Mouse (Mus musculus): ENCODE measurements around the gene Mecr. TPM values are rescaled to one million over a fixed set of nuclear protein-coding genes. Genes with fewer than 3 reads are reported as not detected.
A peak's percentile ranks its signal among the peaks of the same experiment; 100 is the strongest.

Mecr gene
- total and polyA plus RNA-seq, 2 experiments: 34.8 to 39.4 TPM

GRCm38 (mm10) chr4:131885376-131885775, 42.1 kb downstream of the Mecr start:
- Histone ChIP-seq H3K79me2 (ENCODE audit: control insufficient read depth, insufficient read depth, low read length) (peaks cover 44% of the 10 kb centered on the region), H3K4me1 (ENCODE audit: control insufficient read depth, insufficient read depth, low read length) (peaks cover 63% of the 10 kb centered on the region), H3K4me3 (ENCODE audit: insufficient read depth, low read depth, low read length) (no peak overlapping the region), H3K27me3 (ENCODE audit: control insufficient read depth, insufficient read depth, low read length) (no peaks in the 10 kb centered on the region), H3K36me3 (ENCODE audit: control insufficient read depth, insufficient read depth, low read length) (peaks cover 11% of the 10 kb centered on the region), H3K9ac (ENCODE audit: low read depth, low read length) (no peak overlapping the region), H3K27ac (replicated peaks; ENCODE audit: insufficient read depth, low read depth, low read length) (peak overlapping the region; percentile 92)
- 78% methylated on average over 6 of the region's 6 CpGs for WGBS
- TF ChIP-seq POLR2A (IDR thresholded peaks at IDR 0.05; ENCODE audit: extremely low read depth, insufficient read depth, low read length) (no peak), CTCF (IDR thresholded peaks at IDR 0.05; ENCODE audit: low read depth, low read length) (no peak)
- no peak for DNase-seq (ENCODE audit: extremely low read depth, low read depth, low spot score)

GRCm38 (mm10) chr4:131888564-131888963, 45.3 kb downstream of the Mecr start:
- H3K36me3 ChIP-seq (ENCODE audit: control insufficient read depth, insufficient read depth, low read length): peaks cover 33% of the 10 kb centered on the region
- DNase-seq (ENCODE audit: extremely low read depth, low read depth, low spot score): no peak
- no peak for TF ChIP-seq CTCF (IDR thresholded peaks at IDR 0.05; ENCODE audit: low read depth, low read length)
- no peak for TF ChIP-seq POLR2A (IDR thresholded peaks at IDR 0.05; ENCODE audit: extremely low read depth, insufficient read depth, low read length)
- no peaks in the 10 kb centered on the region for H3K27me3 ChIP-seq (ENCODE audit: control insufficient read depth, insufficient read depth, low read length)
- H3K79me2 ChIP-seq (ENCODE audit: control insufficient read depth, insufficient read depth, low read length): peaks cover 30% of the 10 kb centered on the region
- no peak overlapping the region for H3K4me3 ChIP-seq (ENCODE audit: insufficient read depth, low read depth, low read length)
- H3K4me1 ChIP-seq (ENCODE audit: control insufficient read depth, insufficient read depth, low read length): peaks cover 48% of the 10 kb centered on the region
- peak overlapping the region; percentile 71 for H3K27ac ChIP-seq (replicated peaks; ENCODE audit: insufficient read depth, low read depth, low read length)
- H3K9ac ChIP-seq (ENCODE audit: low read depth, low read length): no peak overlapping the region
- WGBS: 16% methylated on average over 1 of the region's 1 CpGs

GRCm38 (mm10) chr4:131890692-131891091, 47.4 kb downstream of the Mecr start:
- Histone ChIP-seq H3K27me3 (ENCODE audit: control insufficient read depth, insufficient read depth, low read length) (no peaks in the 10 kb centered on the region), H3K36me3 (ENCODE audit: control insufficient read depth, insufficient read depth, low read length) (peaks cover 42% of the 10 kb centered on the region), H3K4me1 (ENCODE audit: control insufficient read depth, insufficient read depth, low read length) (peaks cover 36% of the 10 kb centered on the region), H3K79me2 (ENCODE audit: control insufficient read depth, insufficient read depth, low read length) (peaks cover 19% of the 10 kb centered on the region; the same call in 1 of the 2 replicates), H3K27ac (replicated peaks; ENCODE audit: insufficient read depth, low read depth, low read length) (peak overlapping the region; percentile 63), H3K9ac (ENCODE audit: low read depth, low read length) (peak overlapping the region; percentile 21; the same call in 1 of the 2 replicates), H3K4me3 (ENCODE audit: insufficient read depth, low read depth, low read length) (no peak overlapping the region)
- TF ChIP-seq CTCF (IDR thresholded peaks at IDR 0.05; ENCODE audit: low read depth, low read length) (no peak), POLR2A (IDR thresholded peaks at IDR 0.05; ENCODE audit: extremely low read depth, insufficient read depth, low read length) (no peak)
- WGBS: 55% methylated on average over 3 of the region's 3 CpGs
- peak; percentile 57 for DNase-seq (ENCODE audit: extremely low read depth, low read depth, low spot score)

GRCm38 (mm10) chr4:131897109-131897508, 53.8 kb downstream of the Mecr start:
- Histone ChIP-seq H3K79me2 (ENCODE audit: control insufficient read depth, insufficient read depth, low read length) (peaks cover 3% of the 10 kb centered on the region; the same call in 1 of the 2 replicates), H3K27ac (replicated peaks; ENCODE audit: insufficient read depth, low read depth, low read length) (peak overlapping the region; percentile 77), H3K4me1 (ENCODE audit: control insufficient read depth, insufficient read depth, low read length) (peaks cover 14% of the 10 kb centered on the region), H3K36me3 (ENCODE audit: control insufficient read depth, insufficient read depth, low read length) (peaks cover 69% of the 10 kb centered on the region), H3K4me3 (ENCODE audit: insufficient read depth, low read depth, low read length) (no peak overlapping the region), H3K9ac (ENCODE audit: low read depth, low read length) (peak overlapping the region; percentile 18), H3K27me3 (ENCODE audit: control insufficient read depth, insufficient read depth, low read length) (no peaks in the 10 kb centered on the region)
- DNase-seq (ENCODE audit: extremely low read depth, low read depth, low spot score): peak; percentile 55
- 53% methylated on average over 5 of the region's 5 CpGs for WGBS
- TF ChIP-seq POLR2A (IDR thresholded peaks at IDR 0.05; ENCODE audit: extremely low read depth, insufficient read depth, low read length) (no peak), CTCF (IDR thresholded peaks at IDR 0.05; ENCODE audit: low read depth, low read length) (no peak)

- H3K4me1 ChIP-seq (ENCODE audit: control insufficient read depth, insufficient read depth, low read length): peaks cover 14% of the 10 kb centered on the region
- H3K9ac ChIP-seq (ENCODE audit: low read depth, low read length): no peak overlapping the region
- H3K27me3 ChIP-seq (ENCODE audit: control insufficient read depth, insufficient read depth, low read length): no peaks in the 10 kb centered on the region
- WGBS: 32% methylated on average over 8 of the region's 8 CpGs
- no peak for TF ChIP-seq POLR2A (IDR thresholded peaks at IDR 0.05; ENCODE audit: extremely low read depth, insufficient read depth, low read length)
- TF ChIP-seq CTCF (IDR thresholded peaks at IDR 0.05; ENCODE audit: low read depth, low read length): no peak
- H3K79me2 ChIP-seq (ENCODE audit: control insufficient read depth, insufficient read depth, low read length): peaks cover 3% of the 10 kb centered on the region; the same call in 1 of the 2 replicates
- peaks cover 62% of the 10 kb centered on the region for H3K36me3 ChIP-seq (ENCODE audit: control insufficient read depth, insufficient read depth, low read length)
- DNase-seq (ENCODE audit: extremely low read depth, low read depth, low spot score): peak; percentile 100
- H3K27ac ChIP-seq (replicated peaks; ENCODE audit: insufficient read depth, low read depth, low read length): peak overlapping the region; percentile 77
- H3K4me3 ChIP-seq (ENCODE audit: insufficient read depth, low read depth, low read length): no peak overlapping the region
Measured at GRCm38 (mm10) chr4:131897787-131898186, 54.5 kb downstream of the Mecr start.

- H3K4me1 ChIP-seq (ENCODE audit: control insufficient read depth, insufficient read depth, low read length): peaks cover 14% of the 10 kb centered on the region
- H3K79me2 ChIP-seq (ENCODE audit: control insufficient read depth, insufficient read depth, low read length): peaks cover 3% of the 10 kb centered on the region; the same call in 1 of the 2 replicates
- TF ChIP-seq POLR2A (IDR thresholded peaks at IDR 0.05; ENCODE audit: extremely low read depth, insufficient read depth, low read length) (no peak), CTCF (IDR thresholded peaks at IDR 0.05; ENCODE audit: low read depth, low read length) (no peak)
- peaks cover 54% of the 10 kb centered on the region for H3K36me3 ChIP-seq (ENCODE audit: control insufficient read depth, insufficient read depth, low read length)
- WGBS: 43% methylated on average over 12 of the region's 12 CpGs
- H3K4me3 ChIP-seq (ENCODE audit: insufficient read depth, low read depth, low read length): no peak overlapping the region
- peak overlapping the region; percentile 88 for H3K27ac ChIP-seq (replicated peaks; ENCODE audit: insufficient read depth, low read depth, low read length)
- peak overlapping the region; percentile 66 for H3K9ac ChIP-seq (ENCODE audit: low read depth, low read length)
- no peaks in the 10 kb centered on the region for H3K27me3 ChIP-seq (ENCODE audit: control insufficient read depth, insufficient read depth, low read length)
- DNase-seq (ENCODE audit: extremely low read depth, low read depth, low spot score): no peak
Measured at GRCm38 (mm10) chr4:131898503-131899179, 55.4 kb downstream of the Mecr start.
